Mouse (Mus musculus): ENCODE measurements around the gene Cnot3.
A peak's percentile ranks its signal among the peaks of the same experiment; 100 is the strongest.
"Not testable (repeated sequence)": the region's sequence is repeated elsewhere in the genome, so short reads cannot be mapped to it uniquely, and the experiment has no call there.

Gene Cnot3

GRCm38 (mm10) chr7:3644672-3645487 lies at the start of gene Cnot3:
Gene Cnot3 (plus strand): TSS chr7:3645268.
- 0 out of 2 replicates have a peak, but pooled peaks cover 2% of the 10 kb centered on the region for H3K36me3 ChIP-seq (ENCODE audit: control insufficient read depth, insufficient read depth, low read length, poor library complexity, severe bottlenecking)
- DNase-seq (ENCODE audit: low read depth, low spot score): peak; percentile 100
- H3K27me3 ChIP-seq (ENCODE audit: control insufficient read depth, insufficient read depth, low read length, poor library complexity, severe bottlenecking): no peaks in the 10 kb centered on the region

GRCm38 (mm10) chr7:3597755-3598154 lies 47.3 kb upstream of the Cnot3 start:
- H3K36me3 ChIP-seq (ENCODE audit: control insufficient read depth, insufficient read depth, low read length, poor library complexity, severe bottlenecking); DNase-seq (ENCODE audit: low read depth, low spot score); H3K27me3 ChIP-seq (ENCODE audit: control insufficient read depth, insufficient read depth, low read length, poor library complexity, severe bottlenecking): not testable (repeated sequence)

GRCm38 (mm10) chr7:3601119-3601518 lies 43.9 kb upstream of the Cnot3 start:
- no peaks in the 10 kb centered on the region for H3K36me3 ChIP-seq (ENCODE audit: control insufficient read depth, insufficient read depth, low read length, poor library complexity, severe bottlenecking)
- peaks cover under 1% of the 10 kb centered on the region; the same call in 1 of the 2 replicates for H3K27me3 ChIP-seq (ENCODE audit: control insufficient read depth, insufficient read depth, low read length, poor library complexity, severe bottlenecking)
- DNase-seq (ENCODE audit: low read depth, low spot score): peak; percentile 86

GRCm38 (mm10) chr7:3606798-3607197 lies 38.3 kb upstream of the Cnot3 start:
- peak; percentile 70 for DNase-seq (ENCODE audit: low read depth, low spot score)
- H3K27me3 ChIP-seq (ENCODE audit: control insufficient read depth, insufficient read depth, low read length, poor library complexity, severe bottlenecking): peaks cover 1% of the 10 kb centered on the region; the same call in 1 of the 2 replicates
- no peaks in the 10 kb centered on the region for H3K36me3 ChIP-seq (ENCODE audit: control insufficient read depth, insufficient read depth, low read length, poor library complexity, severe bottlenecking)

- Histone ChIP-seq H3K27me3 (ENCODE audit: control insufficient read depth, insufficient read depth, low read length, poor library complexity, severe bottlenecking) (peaks cover 1% of the 10 kb centered on the region; the same call in 1 of the 2 replicates), H3K36me3 (ENCODE audit: control insufficient read depth, insufficient read depth, low read length, poor library complexity, severe bottlenecking) (no peaks in the 10 kb centered on the region)
- DNase-seq (ENCODE audit: low read depth, low spot score): no peak
Measured at GRCm38 (mm10) chr7:3607391-3607790, 37.7 kb upstream of the Cnot3 start.

GRCm38 (mm10) chr7:3608668-3609067 lies 36.4 kb upstream of the Cnot3 start:
- Histone ChIP-seq H3K36me3 (ENCODE audit: control insufficient read depth, insufficient read depth, low read length, poor library complexity, severe bottlenecking) (no peaks in the 10 kb centered on the region), H3K27me3 (ENCODE audit: control insufficient read depth, insufficient read depth, low read length, poor library complexity, severe bottlenecking) (peaks cover 1% of the 10 kb centered on the region; the same call in 1 of the 2 replicates)
- no peak for DNase-seq (ENCODE audit: low read depth, low spot score)

GRCm38 (mm10) chr7:3609082-3609481 lies 36.0 kb upstream of the Cnot3 start:
- no peak for DNase-seq (ENCODE audit: low read depth, low spot score)
- H3K27me3 ChIP-seq (ENCODE audit: control insufficient read depth, insufficient read depth, low read length, poor library complexity, severe bottlenecking): peaks cover 1% of the 10 kb centered on the region; the same call in 1 of the 2 replicates
- no peaks in the 10 kb centered on the region for H3K36me3 ChIP-seq (ENCODE audit: control insufficient read depth, insufficient read depth, low read length, poor library complexity, severe bottlenecking)

- Histone ChIP-seq H3K36me3 (ENCODE audit: control insufficient read depth, insufficient read depth, low read length, poor library complexity, severe bottlenecking) (no peaks in the 10 kb centered on the region), H3K27me3 (ENCODE audit: control insufficient read depth, insufficient read depth, low read length, poor library complexity, severe bottlenecking) (0 out of 2 replicates have a peak, but pooled peaks cover 1% of the 10 kb centered on the region)
- DNase-seq (ENCODE audit: low read depth, low spot score): no peak
Measured at GRCm38 (mm10) chr7:3610437-3610836, 34.6 kb upstream of the Cnot3 start.

GRCm38 (mm10) chr7:3611006-3611405 lies 34.1 kb upstream of the Cnot3 start:
- no peaks in the 10 kb centered on the region for H3K36me3 ChIP-seq (ENCODE audit: control insufficient read depth, insufficient read depth, low read length, poor library complexity, severe bottlenecking)
- no peak for DNase-seq (ENCODE audit: low read depth, low spot score)
- H3K27me3 ChIP-seq (ENCODE audit: control insufficient read depth, insufficient read depth, low read length, poor library complexity, severe bottlenecking): 0 out of 2 replicates have a peak, but pooled peaks cover 1% of the 10 kb centered on the region

GRCm38 (mm10) chr7:3614021-3614420 lies 31.0 kb upstream of the Cnot3 start:
- no peaks in the 10 kb centered on the region for H3K27me3 ChIP-seq (ENCODE audit: control insufficient read depth, insufficient read depth, low read length, poor library complexity, severe bottlenecking)
- DNase-seq (ENCODE audit: low read depth, low spot score): no peak
- H3K36me3 ChIP-seq (ENCODE audit: control insufficient read depth, insufficient read depth, low read length, poor library complexity, severe bottlenecking): no peaks in the 10 kb centered on the region

- H3K27me3 ChIP-seq (ENCODE audit: control insufficient read depth, insufficient read depth, low read length, poor library complexity, severe bottlenecking): no peaks in the 10 kb centered on the region
- peaks cover 2% of the 10 kb centered on the region; the same call in 1 of the 2 replicates for H3K36me3 ChIP-seq (ENCODE audit: control insufficient read depth, insufficient read depth, low read length, poor library complexity, severe bottlenecking)
- DNase-seq (ENCODE audit: low read depth, low spot score): no peak
Measured at GRCm38 (mm10) chr7:3616057-3616388, 29.0 kb upstream of the Cnot3 start, which contains the start of gene Oscar. Gene Oscar (minus strand): TSS chr7:3616157.

GRCm38 (mm10) chr7:3616389-3617241 lies 28.5 kb upstream of the Cnot3 start:
- no peak for DNase-seq (ENCODE audit: low read depth, low spot score)
- H3K27me3 ChIP-seq (ENCODE audit: control insufficient read depth, insufficient read depth, low read length, poor library complexity, severe bottlenecking): no peaks in the 10 kb centered on the region
- peaks cover 2% of the 10 kb centered on the region; the same call in 1 of the 2 replicates for H3K36me3 ChIP-seq (ENCODE audit: control insufficient read depth, insufficient read depth, low read length, poor library complexity, severe bottlenecking)

GRCm38 (mm10) chr7:3617242-3617995 lies 27.6 kb upstream of the Cnot3 start, which contains the start of gene Ndufa3:
Gene Ndufa3 (plus strand): TSS chr7:3617373.
- Histone ChIP-seq H3K27me3 (ENCODE audit: control insufficient read depth, insufficient read depth, low read length, poor library complexity, severe bottlenecking) (no peaks in the 10 kb centered on the region), H3K36me3 (ENCODE audit: control insufficient read depth, insufficient read depth, low read length, poor library complexity, severe bottlenecking) (peaks cover 3% of the 10 kb centered on the region; the same call in 1 of the 2 replicates)
- DNase-seq (ENCODE audit: low read depth, low spot score): peak; percentile 94

GRCm38 (mm10) chr7:3629030-3629429 lies 16.0 kb upstream of the Cnot3 start:
- peaks cover 2% of the 10 kb centered on the region; the same call in 1 of the 2 replicates for H3K36me3 ChIP-seq (ENCODE audit: control insufficient read depth, insufficient read depth, low read length, poor library complexity, severe bottlenecking)
- H3K27me3 ChIP-seq (ENCODE audit: control insufficient read depth, insufficient read depth, low read length, poor library complexity, severe bottlenecking): no peaks in the 10 kb centered on the region
- no peak for DNase-seq (ENCODE audit: low read depth, low spot score)
